Mouse (Mus musculus): ENCODE results near the gene Vps26a.
A peak's percentile ranks its signal among the peaks of the same experiment; 100 is the strongest.

Gene Vps26a

DNA sequence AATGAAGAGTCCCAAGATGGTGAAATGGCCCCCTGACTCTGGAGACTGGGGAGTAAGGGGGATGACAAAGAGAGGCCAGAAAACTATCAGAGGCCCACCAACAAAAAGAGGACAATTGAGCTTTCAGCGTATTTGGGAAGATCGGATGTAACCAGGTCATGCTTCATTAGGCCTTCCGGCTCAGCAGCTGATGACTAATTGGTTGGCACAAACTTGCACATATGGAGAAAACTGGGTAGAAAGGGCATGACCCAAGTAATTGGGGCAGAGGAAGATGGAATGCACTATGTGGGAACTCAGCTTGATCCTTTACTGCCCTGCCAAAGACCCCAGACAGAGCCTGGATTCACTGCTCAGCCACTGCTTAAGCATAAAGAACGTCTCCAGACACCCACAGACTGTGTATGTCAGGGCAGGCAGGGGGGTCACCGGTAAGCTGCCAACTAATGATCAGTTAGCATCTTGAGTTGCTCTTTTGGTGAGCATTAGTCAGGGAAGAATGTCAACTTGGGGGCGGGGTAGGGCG is 67.7 kb downstream of the Vps26a start:
- DNase-seq (ENCODE audit: low read depth) = no peak

DNA sequence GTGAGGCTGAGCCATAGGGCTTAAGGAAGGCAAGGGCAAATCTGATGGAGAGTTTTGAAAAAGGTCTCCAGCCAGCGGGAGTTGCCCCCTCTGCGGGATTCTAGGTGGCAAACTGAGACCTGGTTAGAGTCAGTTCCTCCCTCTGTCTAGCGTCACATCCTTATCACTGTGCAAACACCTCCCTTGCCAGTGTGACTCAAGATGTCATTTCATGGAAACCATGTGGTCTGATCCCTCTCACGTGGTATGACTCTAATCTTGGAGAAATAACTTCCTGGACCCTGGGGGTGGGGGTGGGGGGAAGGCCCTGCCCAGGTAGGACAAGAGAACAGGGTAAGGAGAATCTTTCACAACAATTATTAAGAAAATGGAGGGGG is 73.0 kb downstream of the Vps26a start:
- peak; percentile 34 for DNase-seq (ENCODE audit: low read depth)

DNA sequence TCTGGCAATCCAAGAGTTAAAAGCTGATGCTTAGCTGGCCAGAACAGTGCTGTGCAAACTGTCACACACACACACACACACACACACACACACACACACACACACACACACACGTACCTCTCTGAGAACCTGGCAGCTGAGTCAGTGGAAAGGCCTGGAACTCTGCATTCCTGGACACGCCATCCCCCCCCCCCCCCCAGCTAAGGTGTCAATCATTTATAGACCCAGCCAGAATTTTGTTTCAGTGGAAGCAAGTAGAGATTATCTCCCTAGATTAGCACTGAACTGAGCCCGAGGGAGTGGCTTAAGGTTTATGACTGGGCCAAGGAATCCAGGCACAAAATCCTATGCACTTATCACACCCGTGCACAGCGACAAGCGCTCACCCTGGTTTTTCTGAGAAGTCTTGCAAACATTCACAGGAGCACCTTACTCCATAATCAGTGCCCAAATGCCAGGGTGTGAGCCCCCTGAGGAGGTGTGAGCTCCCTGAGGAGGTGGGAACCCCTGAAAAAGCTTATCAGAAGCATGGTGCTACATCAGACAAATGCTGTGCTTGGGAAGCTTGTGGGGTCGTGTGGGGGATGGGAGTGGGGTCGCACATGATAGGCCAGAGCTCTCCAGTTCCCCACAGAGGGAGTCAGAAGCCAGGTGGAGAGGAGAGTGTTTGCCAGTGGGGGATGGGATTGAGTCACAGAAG is 73.5 kb downstream of the Vps26a start:
- peak; percentile 49 for DNase-seq (ENCODE audit: low read depth)

DNA sequence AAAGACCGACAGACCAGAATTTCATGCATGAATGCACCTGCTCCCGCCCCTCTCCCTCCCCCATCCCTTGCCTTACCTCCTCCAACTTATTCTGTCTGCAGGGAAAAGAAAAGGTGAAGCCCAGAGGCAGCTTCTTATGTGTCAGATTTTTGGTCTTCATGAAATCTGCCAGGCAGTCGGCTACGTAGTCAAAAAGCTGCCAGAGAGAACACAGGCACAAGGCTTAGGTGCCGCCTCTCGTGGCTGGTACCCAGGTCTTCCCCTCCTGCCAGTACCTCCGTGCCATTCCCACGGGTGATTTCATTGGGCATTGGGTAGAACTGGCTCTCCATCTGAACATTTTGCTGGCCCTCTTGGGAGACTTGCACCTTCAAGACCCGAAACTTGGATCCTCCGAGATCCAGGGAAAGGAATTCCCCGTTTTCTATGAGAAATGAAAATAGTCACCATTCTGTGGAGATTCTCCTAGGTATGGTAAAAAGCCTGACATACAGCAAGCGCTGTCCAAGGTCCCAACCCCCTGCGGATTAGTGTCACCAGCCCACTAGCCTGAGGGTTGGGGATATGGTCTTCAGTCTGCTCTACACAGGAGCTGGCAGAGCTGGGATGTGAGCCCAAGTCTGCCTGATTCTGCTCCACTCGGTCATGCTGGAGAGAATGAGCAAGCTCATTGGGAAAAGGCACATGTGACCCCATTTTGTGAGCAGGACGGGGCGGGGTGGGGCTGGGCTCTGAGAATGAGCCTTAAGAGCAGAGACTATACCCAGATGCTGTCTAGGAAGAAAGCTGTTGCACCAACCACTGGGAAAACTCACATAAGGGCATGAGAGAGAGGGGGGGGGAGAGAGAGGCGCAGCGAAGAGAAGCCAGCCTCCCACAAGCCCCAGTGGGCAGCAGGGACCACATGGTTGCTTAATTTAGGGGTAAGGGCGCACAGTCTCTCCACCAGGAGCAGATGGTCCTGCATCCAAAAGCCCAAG is 74.9 kb downstream of the Vps26a start:
- no peak for DNase-seq (ENCODE audit: low read depth)

DNA sequence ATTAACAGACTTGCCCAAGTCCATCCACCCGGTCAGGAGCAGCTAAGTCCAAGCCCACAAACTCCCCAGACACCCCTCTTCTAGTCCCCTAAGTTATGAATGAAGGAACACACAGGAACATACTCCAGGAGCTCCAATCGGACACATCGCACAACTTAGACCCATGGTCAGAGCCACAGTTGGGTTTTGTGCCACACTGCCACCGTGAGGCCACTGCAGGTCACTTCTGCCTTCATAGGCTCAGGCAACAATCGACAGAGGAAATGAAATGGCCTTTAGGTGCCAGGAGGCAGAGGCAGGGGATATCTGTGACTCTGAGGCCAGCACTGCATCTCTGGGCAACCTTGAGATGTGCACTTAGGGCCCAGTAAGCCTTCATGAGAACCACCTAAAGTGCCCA is 75.7 kb downstream of the Vps26a start:
- DNase-seq (ENCODE audit: low read depth) = peak; percentile 49
